8 mouse cellular contexts compared by ENCODE assay signal in genomic region chr7:92669507-92670471, GRCm38 (mm10). TPM values are rescaled to one million over a fixed set of nuclear protein-coding genes. Genes with fewer than 3 reads are reported as not detected.
DNase-seq lines count a peak whose midpoint lies in the region; ATAC-seq lines count a peak whose summit lies in the region.

Gene Pcf11 (minus strand): TSS chr7:92669934.

- intact Hi-C loops in gastrocnemius, postnatal 14 days (cut with DNase I; ENCODE audit: low total_unique reads): no loop called here
- intact Hi-C loops in left cerebral cortex, postnatal 10 days (cut with DNase I): loop anchor here (5.0 kb wide), 3 partner anchors 73 to 203 kb away; partner anchors contain the start of genes Ddias, Prcp and Rab30

- peak; percentile 97 to 99 for DNase-seq in adrenal gland, adult (ENCODE audit: inconsistent age in 2 of 2, low spot score in 1 of 2)
- peak; percentile 99 for DNase-seq in embryo, embryonic 10.5 days (ENCODE audit: low spot score)
- peak; percentile 97 for DNase-seq in gastrocnemius, postnatal 14 days
- peak; percentile 98 to 99 for DNase-seq in left cerebral cortex, postnatal 10 days (ENCODE audit: extremely low spot score in 1 of 2, low spot score in 2 of 2)
- peak; percentile 95 for DNase-seq in right cerebral cortex, postnatal 25 days
- DNase-seq in urinary bladder, postnatal 4 days (ENCODE audit: low spot score in 2 of 2): peak; percentile 95 to 96

- peak; percentile 89 for ATAC-seq in inflammation-experienced regulatory T-cells, adult 6 months
- ATAC-seq in megakaryocyte-erythroid progenitor cell, adult 5-6 weeks (replicated peaks; ENCODE audit: low FRiP score, low TSS enrichment, poor library complexity, severe bottlenecking): peak; percentile 93

RNA-seq across cellular contexts. Expression of gene Pcf11, which starts in this region (rescaled TPM):
- 10 to 100 TPM; 20.8 to 22.0 TPM for total RNA-seq in gastrocnemius, postnatal 14 days (2021)
- polyA plus RNA-seq in inflammation-experienced regulatory T-cells, adult 6 months (2017; shearing (Covaris generic)): 10 to 100 TPM; 27.2 to 49.8 (median 36.4) TPM
- total RNA-seq in left cerebral cortex, postnatal 10 days (2021): 10 to 100 TPM; 36.4 to 45.6 TPM
- 57.2 and 68.1 TPM in 2 replicates for total RNA-seq in megakaryocyte-erythroid progenitor cell, adult 5-6 weeks (2014; fragmentation: Nextera tagmentation)
- 79.8 and 98.4 TPM in 2 replicates for total RNA-seq in megakaryocyte-erythroid progenitor cell, adult 5-6 weeks (2017)

Comparison
In these comparisons a context has a peak if more than half of its experiments do, and no peak if none do; other contexts are left out.
1. Peak in every context shown above with its lines: DNase-seq and ATAC-seq.